Mouse (Mus musculus): ENCODE measurements at regions not wholly inside any gene's neighbourhood (a gene's known extent, or its start where the extent isn't known, plus 50 kb on each side); places are given as distances from the start of the nearest gene placed in this dataset.

DNA sequence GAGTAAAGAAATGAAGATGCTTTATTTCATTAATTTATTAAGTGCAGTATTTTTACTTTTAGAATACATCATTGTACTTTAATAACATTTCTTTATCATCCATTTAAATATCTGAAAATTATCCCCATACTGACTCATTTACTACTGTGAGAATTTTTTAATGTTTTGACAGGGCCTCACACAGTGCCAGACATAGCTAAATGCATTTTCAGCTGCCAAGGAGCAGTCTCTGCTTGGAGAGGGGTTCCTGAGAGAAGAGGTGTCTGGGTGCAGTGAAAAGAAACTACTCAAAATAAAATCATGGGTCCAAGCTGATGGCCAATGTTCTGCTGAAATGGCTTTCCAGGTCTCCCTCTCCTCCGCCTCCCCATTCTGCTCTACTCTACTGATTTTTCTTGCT is 1116.3 kb upstream of the Ppp6c start:
- WGBS: 93% methylated on average over 1 of the region's 1 CpGs

DNA sequence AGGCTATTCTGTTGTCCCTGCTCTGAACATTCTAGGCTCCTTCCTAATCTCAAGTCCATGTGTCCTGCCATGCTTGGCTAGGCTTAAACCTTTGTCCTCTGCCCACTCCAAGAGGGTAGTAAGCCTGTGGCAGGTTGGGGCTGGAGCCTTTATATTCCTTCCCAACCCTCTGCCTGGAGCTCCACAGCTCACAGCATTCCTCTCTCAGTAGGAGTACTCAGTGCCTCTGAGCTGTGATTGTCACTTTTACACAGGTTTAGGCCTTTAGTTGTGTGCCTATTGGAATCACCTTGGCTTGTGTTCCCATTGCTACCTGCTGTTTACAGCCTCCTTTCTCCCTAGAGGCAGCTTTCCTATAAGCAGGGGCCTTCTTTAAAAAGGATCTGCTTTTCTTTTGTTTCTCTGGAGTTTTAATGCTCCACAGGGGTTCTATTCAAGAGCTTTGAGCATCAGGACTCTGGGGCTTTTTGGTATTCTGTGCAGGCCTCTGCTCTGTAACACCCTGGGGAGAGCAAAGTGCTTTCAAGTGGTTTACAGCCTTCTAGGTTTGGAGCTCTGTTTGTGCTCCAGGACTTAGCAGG is 1106.1 kb upstream of the Ppp6c start:
- H3K36me3 ChIP-seq (ENCODE audit: control insufficient read depth, insufficient read depth, low read length): no peaks in the 10 kb centered on the region
- no peak overlapping the region for H3K4me2 ChIP-seq (ENCODE audit: low read depth, low read length, severe bottlenecking)
- peak; percentile 87 for ATAC-seq (replicated peaks; ENCODE audit: low FRiP score)
- H3K9me3 ChIP-seq (ENCODE audit: control insufficient read depth, low read length): no peaks in the 10 kb centered on the region
- 0 out of 2 replicates have a peak, but pooled peaks cover 2% of the 10 kb centered on the region for H3K4me1 ChIP-seq (replicated peaks; ENCODE audit: control insufficient read depth, insufficient read depth, low read length)
- H3K4me3 ChIP-seq (ENCODE audit: low read depth, low read length): no peak overlapping the region
- no peak overlapping the region for H3K9ac ChIP-seq (ENCODE audit: low read length)
- no peaks in the 10 kb centered on the region for H3K27me3 ChIP-seq (ENCODE audit: control insufficient read depth, insufficient read depth, low read length)
- DNase-seq (ENCODE audit: low spot score): peak; percentile 50
- H3K27ac ChIP-seq (ENCODE audit: low read depth, low read length): 0 out of 2 replicates have a peak overlapping the region, but pooled peaks have one; percentile 53

More for the DNA sequence above, 1116.3 kb upstream of the Ppp6c start:
- no peak overlapping the region for H3K4me2 ChIP-seq (ENCODE audit: low read depth, low read length, severe bottlenecking)
- H3K27ac ChIP-seq (ENCODE audit: low read depth, low read length): no peak overlapping the region
- no peaks in the 10 kb centered on the region for H3K27me3 ChIP-seq (ENCODE audit: control insufficient read depth, insufficient read depth, low read length)
- H3K36me3 ChIP-seq (ENCODE audit: control insufficient read depth, insufficient read depth, low read length): no peaks in the 10 kb centered on the region
- no peak overlapping the region for H3K4me3 ChIP-seq (ENCODE audit: low read depth, low read length)
- H3K4me1 ChIP-seq (replicated peaks; ENCODE audit: control insufficient read depth, insufficient read depth, low read length): no peaks in the 10 kb centered on the region
- no peaks in the 10 kb centered on the region for H3K9me3 ChIP-seq (ENCODE audit: control insufficient read depth, low read length)
- H3K9ac ChIP-seq (ENCODE audit: low read length): no peak overlapping the region
- DNase-seq (ENCODE audit: low spot score): no peak
- no peak for ATAC-seq (replicated peaks; ENCODE audit: low FRiP score)

DNA sequence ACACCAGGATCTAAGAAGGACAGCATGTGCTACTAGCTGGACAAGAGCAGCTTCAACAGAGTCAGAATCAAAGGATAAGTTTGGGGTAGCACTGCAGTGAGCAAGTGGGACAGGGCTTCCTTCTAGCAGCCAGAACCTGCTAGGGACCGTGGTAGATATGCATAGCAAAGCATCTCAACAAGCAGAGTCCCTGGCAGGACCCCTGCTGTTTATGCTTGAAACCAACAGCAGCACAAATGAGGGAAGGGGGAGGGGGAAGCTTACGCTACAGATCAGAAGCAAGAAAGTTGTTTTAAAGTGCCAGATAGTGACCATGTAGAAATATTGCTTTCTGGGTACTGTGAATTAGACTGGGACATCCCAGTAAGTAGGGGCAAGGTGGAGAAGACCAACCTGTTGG is 1095.3 kb upstream of the Ppp6c start:
- H3K36me3 ChIP-seq (ENCODE audit: control insufficient read depth, insufficient read depth, low read length): no peaks in the 10 kb centered on the region
- no peak overlapping the region for H3K4me3 ChIP-seq (ENCODE audit: low read depth, low read length)
- H3K4me1 ChIP-seq (replicated peaks; ENCODE audit: control insufficient read depth, insufficient read depth, low read length): no peaks in the 10 kb centered on the region
- DNase-seq (ENCODE audit: low spot score) (no peak), ATAC-seq (replicated peaks; ENCODE audit: low FRiP score) (no peak)
- no peak overlapping the region for H3K9ac ChIP-seq (ENCODE audit: low read length)
- no peaks in the 10 kb centered on the region for H3K27me3 ChIP-seq (ENCODE audit: control insufficient read depth, insufficient read depth, low read length)
- no peaks in the 10 kb centered on the region for H3K9me3 ChIP-seq (ENCODE audit: control insufficient read depth, low read length)
- H3K27ac ChIP-seq (ENCODE audit: low read depth, low read length): no peak overlapping the region
- 58% methylated on average over 2 of the region's 2 CpGs for WGBS
- no peak overlapping the region for H3K4me2 ChIP-seq (ENCODE audit: low read depth, low read length, severe bottlenecking)

DNA sequence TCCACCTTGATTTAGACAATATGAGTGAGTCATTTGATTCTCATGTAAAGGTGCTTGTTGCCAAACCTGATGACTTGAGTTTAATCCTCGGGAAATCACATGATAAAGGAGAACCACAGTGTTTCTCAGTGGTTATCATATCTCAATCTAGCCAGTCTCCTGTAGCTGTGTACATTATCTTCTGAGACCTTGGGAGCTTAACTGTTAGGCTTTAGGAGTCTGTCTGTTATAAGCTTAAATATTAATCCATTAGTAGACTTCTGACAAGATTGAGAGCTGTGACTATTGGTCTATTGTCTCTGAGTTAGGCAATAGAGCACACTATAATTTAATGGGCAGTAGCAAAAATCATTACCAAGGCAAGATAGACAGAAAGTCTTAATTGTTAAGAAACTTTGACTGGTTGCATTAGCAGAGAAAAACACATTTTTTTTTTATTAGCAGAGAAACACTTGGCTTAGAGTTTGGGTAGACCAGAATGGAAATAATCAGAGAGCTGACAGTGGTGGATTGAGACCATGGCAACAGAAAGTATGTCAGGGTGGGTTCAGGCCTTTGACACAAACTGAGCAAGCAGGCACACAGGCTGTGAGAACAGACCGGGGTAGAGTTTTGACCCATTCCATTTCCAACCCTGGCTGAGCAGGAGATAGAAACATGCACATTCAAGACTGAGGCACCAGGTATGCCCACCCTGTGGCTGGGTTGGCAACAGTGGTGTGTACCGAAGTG is 1094.6 kb upstream of the Ppp6c start:
- no peak overlapping the region for H3K4me3 ChIP-seq (ENCODE audit: low read depth, low read length)

More for the DNA sequence above, 1094.6 kb upstream of the Ppp6c start:
- WGBS: 89% methylated on average over 3 of the region's 3 CpGs
- H3K4me1 ChIP-seq (replicated peaks; ENCODE audit: control insufficient read depth, insufficient read depth, low read length): no peaks in the 10 kb centered on the region
- ATAC-seq (replicated peaks; ENCODE audit: low FRiP score): no peak
- H3K9ac ChIP-seq (ENCODE audit: low read length): no peak overlapping the region
- no peaks in the 10 kb centered on the region for H3K9me3 ChIP-seq (ENCODE audit: control insufficient read depth, low read length)
- no peaks in the 10 kb centered on the region for H3K27me3 ChIP-seq (ENCODE audit: control insufficient read depth, insufficient read depth, low read length)
- no peak overlapping the region for H3K27ac ChIP-seq (ENCODE audit: low read depth, low read length)
- no peak overlapping the region for H3K4me2 ChIP-seq (ENCODE audit: low read depth, low read length, severe bottlenecking)
- DNase-seq (ENCODE audit: low spot score): no peak
- no peaks in the 10 kb centered on the region for H3K36me3 ChIP-seq (ENCODE audit: control insufficient read depth, insufficient read depth, low read length)

Data from forebrain, embryonic 11.5 days (tissue).